Mouse (Mus musculus) heart, embryonic 11.5 days (tissue): Measurements from ENCODE around the gene Fxyd3. TPM values are rescaled to one million over a fixed set of nuclear protein-coding genes. Genes with fewer than 3 reads are reported as not detected.

Experiments
- ATAC-seq: fragments of 200-750 bp; cut with Nextera tagmentation; replicated peaks from 2 replicates; pipeline ENCODE4 v1.8.0; 2017; ENCODE audit warnings: moderate library complexity; ENCODE audit not compliant: insufficient number of reproducible peaks, low FRiP score, low TSS enrichment
- H3K27ac ChIP-seq: fragments of 300-500 bp; sonication (generic); 2 replicates; pipeline ENCODE4 v1.5.1; 2014; ENCODE audit warnings: mild to moderate bottlenecking, low read depth, low read length
- H3K27me3 ChIP-seq: fragments of 300-500 bp; sonication (generic); 2 replicates; pipeline ENCODE4 v1.6.1; 2014; ENCODE audit warnings: mild to moderate bottlenecking, low read length, mixed read lengths; ENCODE audit not compliant: control insufficient read depth, insufficient read depth
- H3K36me3 ChIP-seq: fragments of 300-500 bp; sonication (generic); 2 replicates; pipeline ENCODE4 v1.6.1; 2014; ENCODE audit warnings: mild to moderate bottlenecking, low read length, moderate library complexity, mixed read lengths; ENCODE audit not compliant: control insufficient read depth, insufficient read depth
- H3K4me1 ChIP-seq: fragments of 300-500 bp; sonication (generic); 2 replicates; pipeline ENCODE4 v1.6.1; 2014; ENCODE audit warnings: low read length; ENCODE audit not compliant: control insufficient read depth, insufficient read depth
- H3K4me2 ChIP-seq: fragments of 300-500 bp; sonication (generic); 2 replicates; pipeline ENCODE4 v1.6.1; 2014; ENCODE audit warnings: mild to moderate bottlenecking, moderate library complexity
- H3K4me3 ChIP-seq: fragments of 300-500 bp; sonication (generic); 2 replicates; pipeline ENCODE4 v1.5.1; 2014; ENCODE audit warnings: low read depth, low read length
- H3K9ac ChIP-seq: fragments of 300-500 bp; sonication (generic); 2 replicates; pipeline ENCODE4 v1.6.1; 2014; ENCODE audit warnings: mild to moderate bottlenecking, low read depth, low read length, moderate library complexity
- H3K9me3 ChIP-seq: fragments of 300-500 bp; sonication (generic); replicated peaks from 2 replicates; pipeline ENCODE4 v1.6.1; 2016; ENCODE audit warnings: low read length; ENCODE audit not compliant: control insufficient read depth
- WGBS: fragments of 180-500 bp; shearing (Covaris S2); extraction: QIAGEN DNeasy Blood & Tissue Kit; methylation state at CpG from one replicate; pipeline ENCODE4 v1.1.7; 2014; ENCODE audit not compliant: insufficient replicate concordance; 5-methylcytosine and 5-hydroxymethylcytosine counted together
- polyA plus RNA-seq: library from polyadenylated mRNA; unstranded; fragments of >200 nt; fragmentation: Nextera tagmentation; extraction: Ambion mirVana; gene quantifications from 2 replicates; pipeline ENCODE4 v1.2.1, GENCODE M21; 2014

The Fxyd3 gene
- 0.38 and 1.8 TPM in 2 replicates for polyA plus RNA-seq

DNA sequence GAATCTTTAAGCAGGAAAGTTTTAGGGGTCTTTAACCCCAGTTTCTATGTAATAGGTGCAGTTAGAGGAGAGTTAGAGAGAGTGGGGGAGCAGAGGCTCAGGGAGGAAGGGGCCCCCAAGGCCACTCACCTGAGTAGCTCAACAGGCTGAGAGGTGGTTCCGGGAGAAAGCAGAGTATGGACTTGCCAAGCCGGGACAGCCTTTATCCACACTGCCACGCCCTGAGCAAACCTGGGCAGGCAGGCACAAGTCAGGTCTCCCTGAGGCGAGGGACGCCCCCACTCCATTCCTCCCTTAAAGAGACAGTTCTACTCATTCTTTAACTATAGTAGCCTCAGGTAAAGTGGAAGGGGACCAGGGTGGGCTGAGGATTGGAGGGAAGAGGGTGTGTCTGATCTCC lies at the start of gene Fxyd3:
Gene Fxyd3, minus strand, starts transcription at position 213 of the 400 bp plus-strand sequence.
- H3K36me3 ChIP-seq: no peaks in the 10 kb centered on the region
- no peak within 1 kb of the TSS for H3K4me3 ChIP-seq
- no peak within 1 kb of the TSS for H3K4me2 ChIP-seq
- H3K27ac ChIP-seq: no peak within 1 kb of the TSS
- 43% methylated on average over 5 of the region's 5 CpGs for WGBS
- H3K9me3 ChIP-seq: no peaks in the 10 kb centered on the region
- no peaks in the 10 kb centered on the region; the same call in 1 of the 2 replicates for H3K27me3 ChIP-seq
- ATAC-seq: no peak
- no peak within 1 kb of the TSS for H3K9ac ChIP-seq
- no peaks in the 10 kb centered on the region for H3K4me1 ChIP-seq

DNA sequence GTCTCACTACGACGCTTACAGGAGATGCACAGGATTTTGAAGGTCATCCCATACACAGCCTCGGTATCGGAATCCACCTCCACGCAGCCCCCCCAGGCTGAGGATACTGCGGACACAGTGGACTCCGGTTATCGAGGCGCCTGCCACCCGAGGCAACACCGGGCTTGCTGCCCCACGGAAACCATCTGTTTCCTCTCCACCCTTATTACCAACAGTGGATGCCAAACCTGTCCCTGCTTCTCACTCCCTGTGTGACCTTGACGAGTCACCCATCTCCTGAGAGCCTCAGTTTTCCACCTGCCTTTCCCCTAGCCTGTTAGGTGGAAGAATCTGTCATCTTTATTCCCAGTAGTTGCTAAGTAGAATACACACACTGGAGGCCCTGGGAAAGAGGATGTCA lies 48.6 kb upstream of the Fxyd3 start:
- no peak overlapping the region for H3K9ac ChIP-seq
- H3K27ac ChIP-seq: no peak overlapping the region
- H3K36me3 ChIP-seq: peaks cover 8% of the 10 kb centered on the region
- peaks cover 20% of the 10 kb centered on the region for H3K27me3 ChIP-seq
- H3K4me2 ChIP-seq: no peak overlapping the region
- WGBS: 74% methylated on average over 13 of the region's 13 CpGs
- no peak overlapping the region for H3K4me3 ChIP-seq
- H3K9me3 ChIP-seq: no peaks in the 10 kb centered on the region
- H3K4me1 ChIP-seq: peaks cover 7% of the 10 kb centered on the region; the same call in 1 of the 2 replicates
- ATAC-seq: no peak

DNA sequence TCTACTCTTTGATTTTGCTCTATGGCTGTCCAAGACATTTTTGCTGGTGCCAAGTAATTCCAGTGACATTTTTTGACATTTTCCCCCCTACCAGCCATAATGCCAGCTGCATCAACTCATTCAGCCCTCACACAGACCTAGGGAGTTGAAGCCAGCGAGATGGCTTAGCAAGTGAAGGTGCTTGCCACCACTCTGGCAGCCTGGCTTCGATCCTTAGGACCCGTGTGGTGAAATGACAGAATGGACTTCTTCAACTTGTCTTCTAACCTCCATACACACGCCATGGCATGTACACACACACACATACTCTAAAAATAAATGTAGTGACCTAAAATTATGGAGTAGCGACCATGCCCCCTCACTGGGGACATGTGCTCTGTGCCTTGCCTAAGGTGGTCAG lies 47.9 kb upstream of the Fxyd3 start:
- Histone ChIP-seq H3K4me1 (peaks cover 7% of the 10 kb centered on the region; the same call in 1 of the 2 replicates), H3K9ac (no peak overlapping the region), H3K4me3 (no peak overlapping the region), H3K27me3 (peaks cover 20% of the 10 kb centered on the region), H3K27ac (no peak overlapping the region), H3K4me2 (no peak overlapping the region), H3K36me3 (peaks cover 3% of the 10 kb centered on the region; the same call in 1 of the 2 replicates), H3K9me3 (no peaks in the 10 kb centered on the region)
- ATAC-seq: no peak
- WGBS: 77% methylated on average over 5 of the region's 5 CpGs

DNA sequence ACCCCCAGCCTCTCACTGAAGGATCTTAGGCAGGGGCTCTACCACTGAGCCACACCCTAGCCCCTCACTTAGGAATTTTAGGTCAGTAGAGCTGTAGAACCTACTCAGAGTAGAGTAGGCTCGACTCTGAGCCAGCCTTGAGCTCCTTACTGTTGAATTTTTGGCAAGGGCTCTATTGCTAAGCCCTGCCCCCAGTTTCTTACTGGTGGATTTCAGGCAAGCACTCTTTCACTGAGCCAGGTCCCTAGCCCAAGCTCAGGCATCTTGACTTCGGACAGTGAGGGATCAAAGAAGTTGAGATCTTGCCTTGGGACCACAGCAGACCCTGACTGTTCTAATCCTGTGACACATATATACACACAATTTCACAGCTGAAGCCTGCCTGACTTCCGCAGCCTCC lies 47.2 kb upstream of the Fxyd3 start:
- H3K9me3 ChIP-seq: no peaks in the 10 kb centered on the region
- 69% methylated on average over 3 of the region's 3 CpGs for WGBS
- H3K36me3 ChIP-seq: no peaks in the 10 kb centered on the region
- H3K4me2 ChIP-seq: no peak overlapping the region
- no peak overlapping the region for H3K4me3 ChIP-seq
- ATAC-seq: no peak
- H3K27ac ChIP-seq: no peak overlapping the region
- H3K9ac ChIP-seq: no peak overlapping the region
- peaks cover 20% of the 10 kb centered on the region for H3K27me3 ChIP-seq
- H3K4me1 ChIP-seq: peaks cover 7% of the 10 kb centered on the region; the same call in 1 of the 2 replicates

DNA sequence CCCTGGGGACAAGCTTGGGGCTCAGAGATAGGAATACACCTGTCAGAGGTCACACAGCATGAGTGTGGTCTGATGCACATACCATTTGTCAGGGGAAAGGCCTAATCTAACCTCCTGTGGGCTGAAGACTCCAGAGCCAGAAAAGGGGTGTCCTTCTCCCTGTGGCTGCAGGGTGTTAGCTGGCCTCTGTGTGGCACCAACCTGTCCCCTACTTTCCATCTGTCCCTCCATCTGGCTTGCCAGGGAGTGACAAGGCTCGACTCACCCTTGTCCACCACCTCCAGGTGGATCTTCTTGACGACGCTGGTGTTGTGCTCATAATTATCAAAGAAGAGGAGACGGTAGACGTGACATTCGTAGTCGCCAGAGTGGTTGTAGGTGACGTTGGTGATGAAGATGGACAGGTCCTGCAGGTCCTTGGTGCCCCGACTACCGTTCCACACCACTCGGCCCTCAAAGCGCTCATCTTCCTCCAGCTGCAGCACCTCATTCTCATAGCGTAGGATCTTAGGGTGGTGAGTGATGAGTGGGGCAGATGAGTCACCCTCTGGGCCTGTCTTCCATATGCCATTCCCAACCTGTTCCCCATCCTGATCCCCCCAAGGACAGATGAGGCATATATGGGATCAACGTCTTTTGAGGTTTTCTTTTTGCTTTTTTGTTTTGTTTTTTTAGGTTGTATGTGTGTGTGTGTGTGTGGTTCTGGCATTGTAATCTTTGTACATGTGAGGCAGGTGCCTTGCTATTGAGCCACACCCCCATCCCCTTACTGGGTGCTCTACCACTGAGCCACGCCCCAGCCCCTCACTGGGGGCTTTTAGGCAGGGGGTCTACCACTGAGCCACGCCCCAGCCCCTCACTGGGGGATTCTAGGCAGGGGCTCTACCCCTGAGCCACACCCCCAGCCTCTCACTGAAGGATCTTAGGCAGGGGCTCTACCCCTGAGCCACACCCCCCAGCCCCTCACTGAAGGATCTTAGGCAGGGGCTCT lies 46.4 kb upstream of the Fxyd3 start:
- Histone ChIP-seq H3K4me2 (no peak overlapping the region), H3K27ac (no peak overlapping the region), H3K9me3 (no peaks in the 10 kb centered on the region), H3K4me3 (no peak overlapping the region), H3K9ac (no peak overlapping the region), H3K4me1 (0 out of 2 replicates have a peak, but pooled peaks cover 3% of the 10 kb centered on the region), H3K27me3 (peaks cover 20% of the 10 kb centered on the region), H3K36me3 (no peaks in the 10 kb centered on the region)
- no peak for ATAC-seq
- 84% methylated on average over 16 of the region's 16 CpGs for WGBS

DNA sequence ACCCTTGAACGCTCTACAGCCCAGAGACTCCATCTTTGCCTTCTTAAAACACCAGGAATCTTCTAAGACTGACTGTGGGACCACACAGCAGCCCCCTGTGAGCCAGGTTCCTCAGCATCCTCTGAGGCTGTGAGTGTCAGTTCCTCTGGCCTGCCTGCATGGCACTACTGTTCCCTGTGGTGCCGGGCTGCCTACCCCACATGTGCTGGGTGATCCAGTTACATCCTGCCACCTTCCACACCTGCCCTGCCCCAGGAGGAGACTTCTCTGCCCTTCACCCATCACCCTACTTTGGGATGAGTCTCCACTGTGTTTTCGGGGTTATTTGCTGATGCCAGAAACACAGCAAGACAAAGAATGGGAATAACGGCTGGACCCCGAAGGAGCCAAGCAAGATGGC lies 43.1 kb upstream of the Fxyd3 start:
- Histone ChIP-seq H3K27ac (no peak overlapping the region), H3K27me3 (no peaks in the 10 kb centered on the region; the same call in 1 of the 2 replicates), H3K9ac (no peak overlapping the region), H3K9me3 (no peaks in the 10 kb centered on the region), H3K36me3 (no peaks in the 10 kb centered on the region), H3K4me1 (peaks cover 21% of the 10 kb centered on the region), H3K4me3 (no peak overlapping the region), H3K4me2 (no peak overlapping the region)
- 80% methylated on average over 5 of the region's 5 CpGs for WGBS
- no peak for ATAC-seq

DNA sequence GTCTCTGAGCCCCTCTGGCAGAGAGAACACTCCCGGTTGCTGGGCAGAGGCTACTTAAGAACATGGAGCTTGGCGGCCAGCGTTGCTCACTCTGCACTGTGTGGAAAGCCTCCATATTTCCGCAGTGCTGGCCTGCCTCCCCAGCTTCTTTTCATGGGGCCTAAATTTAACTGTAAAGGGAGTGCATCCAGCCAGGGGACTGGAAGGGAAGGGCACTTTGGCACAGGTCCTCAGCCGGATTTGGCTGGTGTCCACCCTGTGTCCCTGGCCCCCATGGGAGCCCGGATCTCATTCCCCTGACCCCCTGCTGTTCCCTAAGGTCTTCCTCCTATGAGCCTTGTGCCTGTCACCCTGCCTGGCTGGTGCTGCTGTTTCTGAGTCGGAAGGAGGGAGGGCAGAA lies 42.0 kb upstream of the Fxyd3 start:
- H3K4me2 ChIP-seq: no peak overlapping the region
- H3K9ac ChIP-seq: no peak overlapping the region
- peaks cover 21% of the 10 kb centered on the region for H3K4me1 ChIP-seq
- no peaks in the 10 kb centered on the region for H3K9me3 ChIP-seq
- H3K27ac ChIP-seq: no peak overlapping the region
- H3K36me3 ChIP-seq: no peaks in the 10 kb centered on the region
- H3K4me3 ChIP-seq: no peak overlapping the region
- WGBS: 78% methylated on average over 7 of the region's 7 CpGs
- ATAC-seq: no peak
- no peaks in the 10 kb centered on the region; the same call in 1 of the 2 replicates for H3K27me3 ChIP-seq

DNA sequence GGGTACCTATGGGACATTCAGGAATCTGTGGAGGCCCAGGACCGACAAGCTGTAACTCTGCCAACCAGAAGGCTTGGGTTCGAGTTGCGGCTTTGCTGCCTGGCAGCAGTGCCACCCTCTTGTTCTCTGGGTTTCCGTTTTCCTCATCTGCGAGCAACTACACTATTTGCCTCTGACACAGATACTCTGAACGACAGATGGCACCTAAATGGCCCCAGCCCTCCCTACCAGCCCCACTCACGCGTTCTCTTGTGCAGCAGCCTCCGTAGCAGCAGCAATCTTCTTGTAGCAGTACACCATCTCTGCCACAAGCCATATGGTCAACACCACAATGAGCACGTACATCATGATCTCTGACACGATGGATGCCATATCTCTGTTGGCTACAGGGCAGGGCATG lies 41.0 kb upstream of the Fxyd3 start:
- Histone ChIP-seq H3K36me3 (no peaks in the 10 kb centered on the region), H3K27me3 (no peaks in the 10 kb centered on the region; the same call in 1 of the 2 replicates), H3K4me2 (no peak overlapping the region), H3K9ac (no peak overlapping the region), H3K27ac (no peak overlapping the region), H3K4me1 (peaks cover 23% of the 10 kb centered on the region), H3K9me3 (no peaks in the 10 kb centered on the region), H3K4me3 (no peak overlapping the region)
- ATAC-seq: no peak
- WGBS: 92% methylated on average over 11 of the region's 11 CpGs
